Mouse (Mus musculus) MEL (cell line): Measurements from ENCODE around the gene Tirap. TPM values are rescaled to one million over a fixed set of nuclear protein-coding genes. Genes with fewer than 3 reads are reported as not detected.

ENCODE experiments used
- DNase-seq: peaks from one replicate; pipeline ENCODE4 v3.0.0; 2011; ENCODE audit warnings: low read depth, low spot score
- H3K27ac ChIP-seq: 2 replicates; pipeline ENCODE4 v1.5.1; 2012; ENCODE audit warnings: low read depth, mild to moderate bottlenecking, control low read depth, low read length, moderate library complexity; ENCODE audit not compliant: control insufficient read depth
- H3K27me3 ChIP-seq, 2 experiments: fragments of 150-350 bp in 1 of 2; sonication (generic) in 1 of 2; 2 replicates each; pipeline ENCODE4 v1.6.1; 2012; ENCODE audit warnings: low read length in 2 of 2, mild to moderate bottlenecking in 2 of 2, improper control_type of control experiment in 1 of 2, moderate library complexity in 1 of 2; ENCODE audit not compliant: insufficient read depth in 2 of 2, control insufficient read depth in 1 of 2
- H3K36me3 ChIP-seq, 2 experiments: 2 replicates each; pipeline ENCODE4 v1.6.1; 2012 to 2014; ENCODE audit warnings: low read length in 2 of 2, improper control_type of control experiment in 1 of 2, inconsistent platforms in 1 of 2, mild to moderate bottlenecking in 1 of 2; ENCODE audit not compliant: insufficient read depth in 2 of 2, control insufficient read depth in 1 of 2
- H3K4me1 ChIP-seq, 2 experiments: fragments of 150-350 bp in 1 of 2; sonication (generic) in 1 of 2; 2 replicates each; pipeline ENCODE4 v1.6.1; 2012; ENCODE audit warnings: low read length in 2 of 2, improper control_type of control experiment in 1 of 2, mild to moderate bottlenecking in 1 of 2; ENCODE audit not compliant: insufficient read depth in 2 of 2, control insufficient read depth in 1 of 2
- H3K4me3 ChIP-seq, 2 experiments: fragments of 150-350 bp in 1 of 2; sonication (generic) in 1 of 2; 2 replicates each; pipeline ENCODE4 v1.5.1; 2012; ENCODE audit warnings: low read depth in 2 of 2, low read length in 2 of 2, mild to moderate bottlenecking in 2 of 2, moderate library complexity in 2 of 2, control low read depth in 1 of 2, improper control_type of control experiment in 1 of 2; ENCODE audit not compliant: control insufficient read depth in 1 of 2, insufficient read depth in 1 of 2
- H3K79me2 ChIP-seq: 2 replicates; pipeline ENCODE4 v1.6.1; 2012; ENCODE audit warnings: mild to moderate bottlenecking, low read length, moderate library complexity; ENCODE audit not compliant: control insufficient read depth, poor library complexity, insufficient read depth
- H3K9ac ChIP-seq: 2 replicates; pipeline ENCODE4 v1.6.1; 2012; ENCODE audit warnings: low read depth, mild to moderate bottlenecking, control low read depth, low read length, moderate library complexity; ENCODE audit not compliant: control insufficient read depth, poor library complexity, severe bottlenecking
- H3K9me3 ChIP-seq: fragments of 150-350 bp; sonication (generic); replicated peaks from 2 replicates; pipeline ENCODE4 v1.6.1; 2012; ENCODE audit warnings: mild to moderate bottlenecking, low read length, improper control_type of control experiment, moderate library complexity; ENCODE audit not compliant: insufficient read depth
- BHLHE40 ChIP-seq: IDR thresholded peaks from 2 replicates; pipeline ENCODE4 v1.6.1; 2012; ENCODE audit warnings: low read depth, mild to moderate bottlenecking, inconsistent platforms, low read length, improper control_type of control experiment, borderline replicate concordance
- CHD1 ChIP-seq: IDR thresholded peaks from 2 replicates; pipeline ENCODE4 v1.6.1; 2012; ENCODE audit warnings: low read depth, mild to moderate bottlenecking, inconsistent platforms, low read length, improper control_type of control experiment
- E2F4 ChIP-seq: IDR thresholded peaks from 2 replicates; pipeline ENCODE4 v1.6.1; 2011; ENCODE audit warnings: low read depth, low read length, improper control_type of control experiment, borderline replicate concordance
- ELF1 ChIP-seq: IDR thresholded peaks from 2 replicates; pipeline ENCODE4 v1.6.1; 2014; ENCODE audit warnings: low read depth, mild to moderate bottlenecking, inconsistent platforms, low read length, improper control_type of control experiment, moderate library complexity
- ETS1 ChIP-seq: IDR thresholded peaks from 2 replicates; pipeline ENCODE4 v1.6.1; 2012; ENCODE audit warnings: low read depth, mild to moderate bottlenecking, inconsistent platforms, low read length, improper control_type of control experiment, moderate library complexity
- GABPA ChIP-seq: IDR thresholded peaks from 2 replicates; pipeline ENCODE4 v1.6.1; 2012; ENCODE audit warnings: low read depth, mild to moderate bottlenecking, inconsistent platforms, low read length, improper control_type of control experiment, moderate library complexity
- GATA1 ChIP-seq: IDR thresholded peaks from 2 replicates; pipeline ENCODE4 v1.6.1; 2011; ENCODE audit warnings: low read depth, low read length, improper control_type of control experiment
- HCFC1 ChIP-seq: IDR thresholded peaks from 2 replicates; pipeline ENCODE4 v1.6.1; 2012; ENCODE audit warnings: low read depth, mild to moderate bottlenecking, inconsistent platforms, low read length, improper control_type of control experiment, moderate library complexity
- JUND ChIP-seq: IDR thresholded peaks from 2 replicates; pipeline ENCODE4 v1.6.1; 2011; ENCODE audit warnings: low read depth, mild to moderate bottlenecking, improper control_type of control experiment, low read length
- MAZ ChIP-seq: IDR thresholded peaks from 2 replicates; pipeline ENCODE4 v1.6.1; 2012; ENCODE audit warnings: low read depth, mild to moderate bottlenecking, inconsistent platforms, low read length, improper control_type of control experiment
- MEF2A ChIP-seq: IDR thresholded peaks from 2 replicates; pipeline ENCODE4 v1.6.1; 2014; ENCODE audit warnings: low read depth, mild to moderate bottlenecking, inconsistent platforms, low read length, improper control_type of control experiment; ENCODE audit not compliant: poor library complexity, insufficient replicate concordance, severe bottlenecking; ENCODE audit errors: extremely low read depth
- MYB ChIP-seq: IDR thresholded peaks from 2 replicates; pipeline ENCODE4 v1.6.1; 2011; ENCODE audit warnings: mild to moderate bottlenecking, low read depth, low read length, improper control_type of control experiment
- MYC ChIP-seq: IDR thresholded peaks from 2 replicates; pipeline ENCODE4 v1.6.1; 2011; ENCODE audit warnings: low read depth, mild to moderate bottlenecking, low read length, improper control_type of control experiment, moderate library complexity
- NELFE ChIP-seq: IDR thresholded peaks from 2 replicates; pipeline ENCODE4 v1.6.1; 2011; ENCODE audit warnings: low read depth, low read length, improper control_type of control experiment
- POLR2A ChIP-seq, 2 experiments: IDR thresholded peaks; 2 replicates each; pipeline ENCODE4 v1.6.1; 2011 to 2012; ENCODE audit warnings: low read length in 2 of 2, mild to moderate bottlenecking in 2 of 2, control low read depth in 1 of 2, improper control_type of control experiment in 1 of 2, low read depth in 1 of 2, moderate library complexity in 1 of 2; ENCODE audit not compliant: control insufficient read depth in 1 of 2, insufficient read depth in 1 of 2, poor library complexity in 1 of 2
- POLR2AphosphoS2 ChIP-seq: IDR thresholded peaks from 2 replicates; pipeline ENCODE4 v1.6.1; 2011; ENCODE audit warnings: low read length, improper control_type of control experiment
- POLR2AphosphoS5 ChIP-seq: IDR thresholded peaks from 2 replicates; pipeline ENCODE4 v1.6.1; 2012; ENCODE audit warnings: low read depth, borderline replicate concordance, mild to moderate bottlenecking, inconsistent platforms, low read length, moderate library complexity, mixed read lengths
- RAD21 ChIP-seq: IDR thresholded peaks from 2 replicates; pipeline ENCODE4 v1.6.1; 2011; ENCODE audit warnings: mild to moderate bottlenecking, low read depth, low read length, improper control_type of control experiment
- RCOR1 ChIP-seq: IDR thresholded peaks from 2 replicates; pipeline ENCODE4 v1.6.1; 2012; ENCODE audit warnings: low read depth, mild to moderate bottlenecking, inconsistent platforms, low read length, improper control_type of control experiment
- TAL1 ChIP-seq: IDR thresholded peaks from 2 replicates; pipeline ENCODE4 v1.6.1; 2012; ENCODE audit warnings: mild to moderate bottlenecking, inconsistent platforms, low read length, moderate library complexity, mixed read lengths
- TBP ChIP-seq: IDR thresholded peaks from 2 replicates; pipeline ENCODE4 v1.8.0; 2011; ENCODE audit warnings: low read depth, low read length, improper control_type of control experiment
- TCF12 ChIP-seq: IDR thresholded peaks from 2 replicates; pipeline ENCODE4 v1.6.1; 2014; ENCODE audit warnings: low read depth, mild to moderate bottlenecking, inconsistent platforms, low read length, improper control_type of control experiment, moderate library complexity
- UBTF ChIP-seq: IDR thresholded peaks from 2 replicates; pipeline ENCODE4 v1.6.1; 2012; ENCODE audit warnings: low read depth, mild to moderate bottlenecking, inconsistent platforms, low read length, improper control_type of control experiment, moderate library complexity, borderline replicate concordance; ENCODE audit not compliant: insufficient read depth
- ZKSCAN1 ChIP-seq: IDR thresholded peaks from 2 replicates; pipeline ENCODE4 v1.6.1; 2012; ENCODE audit warnings: low read depth, mild to moderate bottlenecking, inconsistent platforms, low read length, improper control_type of control experiment, moderate library complexity
- ZMIZ1 ChIP-seq: IDR thresholded peaks from 2 replicates; pipeline ENCODE4 v1.6.1; 2012; ENCODE audit warnings: low read depth, mild to moderate bottlenecking, inconsistent platforms, low read length, improper control_type of control experiment, moderate library complexity
- ZNF384 ChIP-seq: IDR thresholded peaks from 2 replicates; pipeline ENCODE4 v1.6.1; 2012; ENCODE audit warnings: low read depth, mild to moderate bottlenecking, inconsistent platforms, low read length, improper control_type of control experiment
- polyA plus RNA-seq, 2 experiments: library from polyadenylated mRNA; stranded (reverse) in 1 of 2; unstranded in 1 of 2; fragments of >175 nt in 1 of 2; fragments of >200 nt in 1 of 2; gene quantifications; 2 replicates each; pipeline versions ENCODE4 v1.2.1 to v1.2.4; 2012; ENCODE audit warnings: low replicate concordance in 2 of 2, low read depth in 1 of 2; ENCODE audit not compliant: insufficient read length in 2 of 2, insufficient read depth in 1 of 2, missing spikeins in 1 of 2
- total RNA-seq: library from RNA; depleted of rRNA; stranded (reverse); fragments of 300-350 nt; gene quantifications from 2 replicates; pipeline ENCODE4 v1.2.3, GENCODE M21; 2012

The Tirap gene
- total and polyA plus RNA-seq, 3 experiments: 2.4 to 5.3 TPM; not detected in 1

DNA sequence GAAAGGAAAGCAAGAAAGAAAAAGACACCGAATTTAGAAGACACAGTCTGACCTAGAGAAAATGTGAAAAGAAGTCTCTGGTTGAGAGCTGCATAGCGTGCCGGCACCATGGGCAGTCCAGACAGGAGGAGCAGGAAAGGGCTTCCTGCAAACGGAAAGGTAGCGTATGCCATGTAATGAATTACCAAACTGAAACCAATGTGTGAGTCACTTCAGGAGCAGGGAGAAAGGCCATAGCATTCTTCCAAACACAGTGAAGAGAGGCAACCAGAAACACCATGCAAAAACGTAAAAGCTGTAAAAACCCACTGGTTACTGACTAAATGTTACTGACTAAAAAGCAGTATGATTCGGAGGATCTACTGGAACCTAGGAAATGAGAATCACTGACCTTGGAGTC, 38.4 kb downstream of the Tirap start:
- H3K36me3 ChIP-seq: peaks cover 0 to 5% of the 10 kb centered on the region in 2 experiments; a peak in 2 of 4 replicates
- TF ChIP-seq GABPA (no peak), GATA1 (no peak), ZKSCAN1 (no peak), MEF2A (no peak), CHD1 (no peak), ETS1 (no peak), TCF12 (no peak), UBTF (no peak), POLR2A (IDR thresholded peaks at IDR 0.05; ENCODE audit: control insufficient read depth in 1 of 2, insufficient read depth in 1 of 2, low read depth in 1 of 2, low read length in 2 of 2, poor library complexity in 1 of 2) (no peak), ELF1 (no peak), NELFE (no peak), RCOR1 (no peak), ZNF384 (no peak), ZMIZ1 (no peak), TAL1 (no peak), RAD21 (no peak), E2F4 (no peak)
- no peak for DNase-seq

DNA sequence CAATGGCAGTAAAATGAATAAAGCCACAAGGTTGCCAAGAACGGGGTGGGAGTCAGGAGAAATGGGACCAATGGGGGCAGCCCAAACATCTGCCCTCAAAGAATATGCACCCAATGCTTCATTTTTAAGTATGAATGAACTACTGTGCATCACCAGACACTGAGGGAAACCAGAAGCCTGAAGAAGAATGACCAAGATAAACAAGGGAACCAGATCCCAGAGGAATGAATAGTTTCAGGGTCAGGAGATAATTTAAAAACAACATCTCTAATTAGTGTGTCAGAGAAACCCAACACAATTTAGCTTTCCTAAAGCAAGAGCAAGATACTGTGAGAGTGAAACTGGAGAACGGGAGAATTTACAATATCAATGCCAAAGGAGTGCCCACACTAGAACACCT, 39.4 kb downstream of the Tirap start:
- H3K4me3 ChIP-seq: no peak overlapping the region
- no peaks in the 10 kb centered on the region for H3K27me3 ChIP-seq
- no peak for DNase-seq
- no peak for TF ChIP-seq HCFC1
- no peak for TF ChIP-seq MAZ
- TF ChIP-seq JUND: no peak
- TF ChIP-seq POLR2AphosphoS5: no peak
- no peak for TF ChIP-seq TCF12
- no peak for TF ChIP-seq ZNF384
- TF ChIP-seq MEF2A: no peak
- TF ChIP-seq TBP: no peak
- TF ChIP-seq TAL1: no peak
- TF ChIP-seq CHD1: no peak
- TF ChIP-seq UBTF: no peak
- no peak for TF ChIP-seq NELFE
- no peak for TF ChIP-seq POLR2AphosphoS2
- TF ChIP-seq MYB: no peak
- no peak for TF ChIP-seq MYC
- no peak for TF ChIP-seq GATA1
- TF ChIP-seq RCOR1: no peak
- no peak for TF ChIP-seq BHLHE40
- H3K9me3 ChIP-seq: no peaks in the 10 kb centered on the region
- H3K36me3 ChIP-seq: peaks cover 0 to 2% of the 10 kb centered on the region in 2 experiments; a peak in 2 of 4 replicates
- H3K9ac ChIP-seq: no peak overlapping the region
- H3K4me1 ChIP-seq: no peaks in the 10 kb centered on the region
- no peak overlapping the region for H3K27ac ChIP-seq
- no peaks in the 10 kb centered on the region for H3K79me2 ChIP-seq

More for the DNA sequence above, 38.4 kb downstream of the Tirap start:
- Histone ChIP-seq H3K79me2 (no peaks in the 10 kb centered on the region), H3K9ac (no peak overlapping the region), H3K4me3 (no peak overlapping the region), H3K27ac (no peak overlapping the region), H3K27me3 (no peaks in the 10 kb centered on the region), H3K9me3 (no peaks in the 10 kb centered on the region), H3K4me1 (no peaks in the 10 kb centered on the region)
